Mouse (Mus musculus) liver (tissue): ENCODE data around the gene Olfr1392.
A peak's percentile ranks its signal among the peaks of the same experiment; 100 is the strongest.
"Not testable (repeated sequence)": the region's sequence is repeated elsewhere in the genome, so short reads cannot be mapped to it uniquely, and the experiment has no call there.

Experiments
- DNase-seq: peaks from one replicate; pipeline ENCODE4 v3.0.0-alpha.2; 2020; ENCODE audit warnings: mixed read lengths

Gene Olfr1392

DNA sequence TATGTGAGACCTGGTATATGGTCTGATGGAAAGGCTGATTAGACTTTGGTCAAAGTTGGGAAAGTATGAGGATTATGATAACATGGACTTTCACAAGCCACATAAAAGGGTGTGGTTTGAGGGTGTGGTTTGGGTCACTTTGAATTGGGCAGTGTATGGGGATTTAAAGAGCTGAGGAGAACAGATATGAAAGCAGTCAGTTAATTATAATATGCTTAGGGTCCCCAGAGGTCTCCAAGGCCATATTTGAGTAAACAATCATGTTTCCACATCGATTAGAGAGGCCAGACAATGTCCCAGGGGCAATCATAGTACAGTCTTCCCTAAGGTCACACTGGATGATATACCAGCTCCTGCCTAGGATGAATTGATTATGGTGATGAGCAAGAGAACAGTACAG lies at the start of gene Olfr1392:
TSS of gene Olfr1392 (plus strand) at position 301 of the 400 bp plus-strand sequence.
- not testable (repeated sequence) for DNase-seq

DNA sequence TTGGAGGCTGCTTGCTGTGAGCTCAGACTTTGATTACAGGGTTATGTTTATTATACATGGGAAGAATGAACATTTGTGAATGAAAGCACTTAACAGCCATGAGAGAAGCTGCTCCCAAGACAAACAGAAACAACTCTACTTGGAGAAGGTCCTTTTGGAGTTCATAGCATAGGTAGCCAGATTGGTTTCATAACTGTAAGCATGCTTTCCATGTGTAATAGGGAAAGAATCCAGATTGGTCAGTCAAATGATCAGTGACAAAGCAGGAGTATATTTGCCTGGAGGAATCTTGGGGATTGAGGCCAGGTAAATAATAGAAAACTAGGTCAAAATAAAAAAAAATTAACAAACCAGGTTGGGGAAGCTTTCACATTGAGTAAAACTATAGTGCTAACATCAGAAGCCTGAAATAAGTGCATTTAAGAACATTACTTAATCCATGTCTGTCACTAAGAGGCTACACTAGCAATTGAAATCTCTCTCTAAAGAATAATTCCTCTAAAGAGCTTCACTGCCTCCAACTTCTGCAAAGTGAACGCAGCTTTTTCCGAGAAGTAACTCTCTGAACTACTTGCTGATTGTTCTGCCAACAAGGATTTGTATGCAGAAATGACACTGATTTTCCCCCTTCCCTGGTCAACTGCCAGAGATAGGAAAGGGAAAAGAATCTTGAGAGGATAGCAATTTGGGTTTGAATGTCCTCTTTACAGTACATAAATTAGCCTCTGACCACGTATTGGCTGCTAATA lies 49.4 kb upstream of the Olfr1392 start:
- DNase-seq = no peak

DNA sequence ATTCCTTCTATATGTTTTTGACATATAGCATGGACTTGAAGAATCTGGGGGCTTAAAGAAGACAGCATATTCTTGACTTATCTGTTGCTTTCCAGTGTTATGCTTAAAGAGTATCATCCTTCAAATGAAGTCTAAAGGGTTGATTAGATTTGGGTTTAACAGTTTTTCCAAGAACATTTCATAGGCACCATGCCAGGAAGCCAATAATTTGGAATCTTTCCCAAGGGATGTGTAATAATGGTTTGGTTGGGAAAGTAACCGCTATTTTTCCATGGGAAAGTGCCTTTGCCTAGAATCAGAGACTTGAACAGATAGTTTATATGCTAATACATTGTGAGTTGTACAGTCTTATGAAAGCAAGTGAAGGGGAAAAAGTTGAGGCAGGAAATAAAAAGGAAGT lies 48.2 kb upstream of the Olfr1392 start:
- no peak for DNase-seq

DNA sequence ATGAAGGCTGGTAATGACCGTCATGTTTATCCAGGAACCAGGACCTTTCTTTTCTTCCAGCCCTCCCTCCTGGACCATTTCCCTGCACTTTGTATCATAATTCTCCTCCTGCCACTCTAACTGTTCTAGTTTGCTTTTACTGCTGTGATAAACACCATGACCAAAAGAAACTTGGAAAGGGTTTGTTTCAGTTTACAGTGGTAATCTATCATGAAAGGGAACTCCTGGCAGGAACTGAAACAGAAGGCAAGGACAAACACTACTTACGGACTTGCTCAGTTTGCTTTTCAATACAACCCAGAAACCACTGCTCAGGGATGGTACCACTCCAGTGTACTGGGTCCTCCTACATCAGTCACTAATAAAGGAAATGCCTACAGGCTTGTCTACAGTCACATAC lies 47.5 kb upstream of the Olfr1392 start:
- no peak for DNase-seq

DNA sequence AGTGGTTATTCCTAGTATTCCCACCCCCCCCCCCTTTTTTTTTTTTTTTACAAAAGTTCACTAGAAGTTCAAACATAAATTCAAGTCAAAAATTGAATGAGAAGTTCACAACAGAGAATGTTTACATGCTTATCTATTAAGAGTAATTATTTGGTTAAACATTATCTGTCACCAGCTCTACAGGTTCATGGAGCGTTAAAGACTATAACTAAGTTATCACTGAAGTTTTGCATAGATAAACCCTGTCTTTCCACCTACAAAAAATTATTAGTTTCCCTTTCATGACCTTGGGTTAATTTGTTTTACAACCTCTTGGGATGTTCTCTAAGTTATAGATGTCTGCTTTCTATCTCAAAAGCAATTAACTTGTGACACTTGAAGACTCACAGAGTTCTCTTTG lies 44.8 kb upstream of the Olfr1392 start:
- no peak for DNase-seq

DNA sequence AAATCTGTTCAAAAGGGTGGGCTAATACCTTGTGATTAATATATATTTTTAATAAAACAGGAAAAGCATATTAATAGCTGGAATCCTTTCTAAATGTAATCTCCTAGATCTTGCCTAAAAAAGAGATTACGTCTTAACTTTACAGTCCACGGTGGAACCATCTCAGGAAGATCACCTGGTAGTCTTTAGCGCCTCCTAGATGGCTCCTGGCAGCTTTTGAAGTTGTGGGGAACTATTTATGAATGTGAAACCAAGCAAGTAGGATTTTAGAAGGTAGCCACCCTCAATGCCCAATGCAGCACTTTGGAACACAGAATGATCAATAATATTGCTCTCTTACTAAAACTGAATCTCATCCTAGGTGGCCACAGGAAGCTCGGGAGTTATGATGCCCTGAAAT lies 44.2 kb upstream of the Olfr1392 start:
- DNase-seq = no peak

DNA sequence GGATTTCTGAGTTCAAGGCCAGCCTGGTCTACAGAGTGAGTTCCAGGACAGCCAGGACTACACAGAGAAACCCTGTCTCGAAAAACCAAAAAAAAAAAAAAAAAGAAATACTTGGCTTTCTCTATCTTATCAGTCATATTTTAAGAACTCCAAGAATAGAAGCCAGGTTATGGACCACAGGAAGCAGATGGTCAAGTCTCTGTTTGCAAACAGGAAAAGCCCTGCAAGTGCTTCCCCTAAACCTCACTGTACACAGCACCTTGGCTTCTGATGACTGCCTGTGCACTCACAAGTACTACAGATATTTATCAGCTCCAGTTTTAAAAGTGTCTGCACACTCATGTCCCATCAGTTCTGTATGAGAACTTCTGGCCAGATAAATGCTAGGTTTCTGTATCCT lies 43.6 kb upstream of the Olfr1392 start:
- no peak for DNase-seq

DNA sequence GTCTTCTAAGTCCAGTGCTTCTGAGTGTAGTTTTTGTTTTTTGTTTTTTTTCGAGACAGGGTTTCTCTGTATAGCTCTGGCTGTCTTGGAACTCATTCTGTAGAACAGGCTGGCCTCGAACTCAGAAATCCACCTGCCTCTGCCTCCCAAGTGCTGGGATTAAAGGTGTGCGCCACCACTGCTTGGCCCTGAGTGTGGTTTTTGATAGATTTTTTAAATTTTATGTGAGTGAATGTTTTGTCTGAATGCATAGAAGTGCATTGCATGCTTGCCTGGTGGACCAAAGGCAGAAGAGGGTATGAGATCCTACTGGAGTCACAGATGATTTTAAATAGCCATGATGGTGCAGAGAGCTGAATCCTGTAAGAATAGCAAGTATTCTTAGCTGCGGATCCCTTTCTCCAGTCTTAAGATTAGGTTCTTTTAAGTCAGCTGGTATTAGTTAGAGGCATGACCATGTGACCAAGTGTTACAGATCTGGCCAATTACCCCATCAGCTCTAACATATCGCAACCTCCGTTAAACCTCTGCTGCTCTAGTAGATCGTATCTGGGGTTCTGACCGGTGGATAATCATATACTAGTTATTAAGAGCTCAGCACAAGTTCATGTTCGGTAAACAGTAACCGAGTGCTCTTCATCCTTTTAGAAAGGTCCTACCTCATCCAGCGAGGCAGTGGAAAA lies 42.0 kb upstream of the Olfr1392 start:
- DNase-seq = no peak

DNA sequence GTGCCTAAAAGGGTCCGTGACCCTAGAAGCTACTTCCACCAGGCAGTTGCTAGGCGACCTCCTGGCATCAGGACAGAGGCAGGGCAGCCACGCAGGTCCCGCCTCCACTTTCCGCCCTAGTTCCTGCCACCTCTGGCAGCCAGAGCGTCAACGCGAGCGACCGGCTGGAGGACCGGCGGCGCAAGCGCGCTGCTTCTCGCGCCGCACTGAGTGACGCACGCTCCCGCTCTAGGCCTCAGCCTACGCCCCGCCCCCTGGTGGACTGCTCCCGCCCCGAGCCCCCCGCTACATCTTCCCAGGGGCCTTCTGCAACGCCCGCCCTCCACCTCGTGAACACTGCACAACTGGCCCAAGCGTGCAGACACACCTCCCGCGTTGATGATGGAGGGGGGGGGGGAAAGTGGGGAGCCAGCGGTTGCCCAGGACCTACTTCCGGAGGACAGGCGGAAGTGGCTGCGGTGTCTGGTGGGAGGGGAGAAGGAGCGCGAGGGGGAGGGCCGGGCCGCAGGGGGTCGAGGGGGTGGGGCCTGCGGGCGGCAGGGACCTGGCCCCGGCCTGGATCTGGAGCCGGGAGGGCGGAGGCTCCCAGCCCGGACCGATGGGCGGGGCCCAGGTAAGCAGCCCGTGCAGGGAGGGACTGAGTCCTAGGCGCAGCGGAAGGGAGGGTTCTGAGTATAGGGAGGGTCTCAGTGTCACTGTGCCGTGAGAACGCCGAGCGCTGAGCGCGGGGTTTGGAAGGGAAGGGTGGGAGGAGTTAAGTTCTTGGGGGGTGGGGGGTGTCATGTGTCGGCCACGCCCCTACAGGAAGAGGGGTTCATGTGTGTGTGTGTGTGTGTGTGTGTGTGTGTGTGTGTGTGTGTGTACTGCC lies 41.1 kb upstream of the Olfr1392 start, which contains the start of gene Mgat1:
TSS of gene Mgat1 (plus strand) at position 465 of the 868 bp plus-strand sequence.
- DNase-seq = peak; percentile 95

DNA sequence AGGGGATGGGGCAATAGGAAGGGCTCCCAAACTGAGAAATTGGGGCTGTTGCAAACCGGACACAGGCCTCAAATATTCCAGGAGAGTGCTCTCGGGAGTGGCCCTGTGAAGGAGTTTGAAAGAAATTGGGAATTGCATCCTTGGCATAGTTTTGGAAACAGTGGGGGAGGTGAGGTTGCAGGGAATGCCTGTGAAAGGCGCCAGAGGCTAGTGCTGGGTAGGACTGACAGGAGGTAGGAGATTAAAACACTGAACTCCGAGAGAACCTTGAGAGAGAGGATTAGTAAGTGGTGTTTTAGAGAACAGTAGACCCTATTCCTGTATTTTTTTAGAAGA lies 40.5 kb upstream of the Olfr1392 start:
- no peak for DNase-seq

DNA sequence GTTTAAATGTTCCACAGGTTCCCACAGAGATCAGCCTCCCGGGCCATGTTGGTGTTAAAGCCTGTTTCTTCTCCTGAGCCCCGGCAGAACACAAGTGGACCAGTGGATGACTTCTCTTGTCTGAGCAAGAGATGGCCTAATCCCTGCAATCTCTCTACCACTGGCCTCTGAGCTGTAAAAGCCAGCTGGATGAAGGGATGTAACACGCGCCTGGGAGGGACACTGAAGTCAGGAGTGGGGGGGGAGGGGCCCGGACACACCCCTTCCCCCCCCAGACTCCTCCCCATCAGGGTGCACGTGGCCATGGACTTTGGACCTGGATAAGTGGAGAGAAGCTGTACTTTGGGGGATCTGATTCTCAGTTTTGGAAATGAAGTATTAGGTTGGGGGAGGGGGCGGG lies 39.9 kb upstream of the Olfr1392 start:
- DNase-seq = peak; percentile 60

DNA sequence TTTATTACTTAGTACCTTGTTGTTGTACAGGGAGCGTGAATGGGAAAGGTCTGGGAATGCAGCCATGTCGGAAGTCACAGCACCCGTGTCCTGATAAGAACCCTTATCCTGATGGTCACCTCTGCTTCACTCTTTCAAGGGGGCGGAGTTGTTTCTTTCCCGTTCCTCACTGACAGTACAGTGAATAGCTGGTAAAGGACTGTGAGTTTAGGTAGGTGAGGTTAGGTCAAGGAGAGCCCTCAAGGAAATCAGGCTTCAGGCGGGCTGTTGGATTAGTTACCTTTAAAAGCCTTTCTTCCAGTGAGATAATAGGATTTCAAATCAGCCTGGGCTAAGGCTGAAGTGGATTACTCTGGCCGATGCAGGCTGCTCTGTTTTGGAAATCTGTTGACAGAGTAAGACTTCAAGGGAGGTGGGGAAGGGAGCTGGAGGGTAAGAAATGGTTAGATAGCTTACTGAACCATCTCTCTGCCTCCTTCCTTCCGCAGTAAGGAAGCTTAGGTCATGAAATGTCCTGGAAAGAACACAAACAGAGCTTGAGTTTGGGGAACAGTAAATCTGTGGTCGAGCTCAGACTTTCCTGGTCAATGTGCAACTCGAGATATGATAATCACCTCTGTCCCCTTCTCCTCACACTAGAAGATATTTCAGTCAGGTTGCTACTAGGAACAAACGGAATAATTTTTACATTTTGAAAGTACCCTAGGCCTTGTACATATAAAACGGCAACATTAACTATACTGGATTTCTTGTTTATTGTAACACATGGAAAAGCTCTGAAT lies 39.3 kb upstream of the Olfr1392 start:
- DNase-seq = no peak

DNA sequence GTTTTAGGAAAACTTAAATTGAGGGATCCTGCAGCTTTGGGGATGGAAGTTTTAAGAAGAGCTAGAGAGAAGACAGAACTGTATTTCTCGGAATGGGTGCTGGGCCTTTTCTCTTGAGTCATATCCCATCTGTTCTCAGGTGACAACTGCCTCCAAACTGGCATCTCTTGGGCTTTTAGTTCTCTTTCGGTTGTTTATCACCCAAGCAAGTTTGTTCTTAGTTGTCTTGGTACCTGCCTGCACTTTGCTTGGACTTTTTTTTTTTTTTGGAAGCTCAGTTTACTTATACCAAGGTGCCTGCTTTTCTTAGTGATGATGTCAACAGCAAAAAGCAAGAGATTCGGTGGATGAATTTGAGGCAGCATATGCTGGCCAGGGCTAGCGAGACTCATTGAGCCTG lies 38.6 kb upstream of the Olfr1392 start:
- no peak for DNase-seq

DNA sequence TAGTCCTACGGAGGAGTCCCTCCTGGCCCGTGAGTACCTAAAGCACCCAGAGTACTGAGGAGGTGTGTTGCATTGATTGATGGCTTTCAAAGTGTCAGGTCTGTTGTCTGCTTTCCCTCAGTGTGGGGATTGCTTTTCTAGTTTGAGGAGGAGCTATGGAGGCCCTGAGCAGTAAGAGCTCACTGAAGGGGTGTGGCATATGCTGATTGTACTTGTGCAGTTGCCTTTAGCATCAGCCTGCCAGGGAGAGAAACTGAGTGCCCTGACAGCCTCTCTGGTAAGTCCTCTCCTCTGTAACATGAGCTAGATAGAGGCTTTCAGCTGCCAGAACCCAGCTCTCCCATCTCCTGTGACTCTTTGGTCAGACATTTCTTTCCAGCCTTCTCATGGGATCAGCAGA lies 37.8 kb upstream of the Olfr1392 start:
- no peak for DNase-seq

DNA sequence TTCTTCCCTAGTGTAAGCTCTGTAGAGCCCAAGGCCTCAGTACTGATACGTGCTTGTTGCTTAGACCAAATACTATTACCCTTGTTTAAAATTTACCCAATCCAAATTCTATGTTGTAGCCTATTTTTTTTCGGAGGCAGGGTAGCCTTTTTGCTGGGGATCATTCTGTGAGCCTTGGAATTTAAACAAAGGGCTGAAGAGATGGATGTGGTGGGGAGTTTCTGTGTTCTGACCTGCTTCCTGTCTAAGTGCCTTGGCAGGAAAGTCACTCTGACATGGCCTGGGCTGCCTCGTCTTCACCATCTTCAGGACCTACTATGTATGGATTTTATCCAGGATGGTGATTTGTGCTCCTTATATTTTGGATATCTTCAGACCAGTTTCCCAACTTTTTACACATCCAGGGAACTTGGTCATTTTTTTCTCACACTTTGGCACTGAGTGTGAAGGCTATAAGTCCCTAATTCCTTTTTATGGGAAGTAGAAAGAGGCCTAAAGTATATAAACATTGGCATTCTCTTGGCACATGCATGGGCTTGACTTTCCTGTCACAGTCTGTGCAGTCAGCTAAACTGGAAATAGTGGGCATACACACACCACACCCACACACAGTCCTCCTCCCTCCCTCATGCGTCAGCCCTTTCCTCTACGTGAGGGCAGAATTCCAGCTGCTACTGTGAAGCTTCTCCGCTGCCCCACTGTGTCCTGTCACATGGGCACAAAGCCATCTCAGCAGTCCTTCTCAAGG lies 36.7 kb upstream of the Olfr1392 start:
- DNase-seq = no peak

DNA sequence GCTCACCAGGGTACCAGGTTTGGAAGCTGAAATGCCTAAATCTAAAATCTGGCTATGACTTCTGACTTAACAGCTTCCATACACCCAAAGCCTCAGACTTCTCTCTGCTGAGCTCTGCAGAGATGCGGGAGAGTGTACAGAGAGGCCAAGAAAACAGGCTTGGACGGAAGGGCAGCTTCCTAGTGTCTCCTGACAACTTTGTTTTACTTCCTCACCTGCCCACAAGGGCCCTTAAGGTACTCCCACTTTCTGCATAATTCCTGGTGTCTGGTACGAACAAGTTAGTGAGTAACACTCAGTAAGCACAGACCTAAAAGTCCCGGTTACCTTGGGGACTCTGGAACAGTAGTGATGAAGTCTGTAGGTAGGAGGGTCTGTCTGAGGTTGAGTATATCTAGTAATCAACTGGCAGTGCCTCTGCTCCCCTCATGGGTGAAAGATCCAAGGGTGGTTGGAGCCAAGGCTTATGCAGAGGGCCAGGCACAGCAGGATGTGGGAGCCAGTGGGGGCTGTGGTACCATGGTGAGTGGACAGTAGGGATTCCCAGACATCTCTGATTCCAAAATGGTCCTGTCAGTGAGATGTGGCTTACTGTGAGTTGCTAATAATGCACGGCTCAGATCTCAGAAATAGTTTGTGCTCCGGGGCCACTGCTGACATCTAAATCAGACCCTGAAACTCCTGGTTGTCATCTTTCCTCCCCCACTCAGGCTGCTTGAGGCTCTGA lies 35.9 kb upstream of the Olfr1392 start:
- no peak for DNase-seq

DNA sequence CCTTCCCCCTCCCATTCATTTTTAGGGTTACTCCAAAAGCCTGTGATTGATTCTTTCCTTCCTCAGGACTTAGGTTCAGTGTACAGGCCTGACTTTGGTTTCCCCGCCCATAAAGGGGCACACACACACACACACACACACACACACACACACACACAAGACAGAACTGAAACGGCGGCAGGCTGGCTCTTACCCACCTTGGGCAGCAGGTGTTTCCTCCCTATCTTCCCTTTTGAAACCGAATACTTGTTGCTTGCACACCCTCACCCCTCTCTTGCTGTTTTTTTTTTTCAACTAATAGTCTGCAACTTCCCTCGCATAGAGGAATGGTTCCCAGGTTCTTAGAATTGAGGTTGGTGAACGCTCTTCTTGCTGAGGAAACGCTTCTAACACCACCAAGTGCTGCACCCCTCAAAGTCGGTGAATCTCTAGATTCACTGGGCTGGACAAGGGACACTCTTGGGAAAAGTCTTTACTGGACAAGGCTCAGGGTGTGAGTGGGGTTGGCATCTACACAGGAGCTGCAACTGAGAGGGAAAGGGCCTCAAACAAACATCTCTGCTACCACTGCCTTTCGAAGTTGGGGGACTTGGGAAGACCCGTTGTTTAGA lies 35.2 kb upstream of the Olfr1392 start:
- DNase-seq = peak; percentile 49

DNA sequence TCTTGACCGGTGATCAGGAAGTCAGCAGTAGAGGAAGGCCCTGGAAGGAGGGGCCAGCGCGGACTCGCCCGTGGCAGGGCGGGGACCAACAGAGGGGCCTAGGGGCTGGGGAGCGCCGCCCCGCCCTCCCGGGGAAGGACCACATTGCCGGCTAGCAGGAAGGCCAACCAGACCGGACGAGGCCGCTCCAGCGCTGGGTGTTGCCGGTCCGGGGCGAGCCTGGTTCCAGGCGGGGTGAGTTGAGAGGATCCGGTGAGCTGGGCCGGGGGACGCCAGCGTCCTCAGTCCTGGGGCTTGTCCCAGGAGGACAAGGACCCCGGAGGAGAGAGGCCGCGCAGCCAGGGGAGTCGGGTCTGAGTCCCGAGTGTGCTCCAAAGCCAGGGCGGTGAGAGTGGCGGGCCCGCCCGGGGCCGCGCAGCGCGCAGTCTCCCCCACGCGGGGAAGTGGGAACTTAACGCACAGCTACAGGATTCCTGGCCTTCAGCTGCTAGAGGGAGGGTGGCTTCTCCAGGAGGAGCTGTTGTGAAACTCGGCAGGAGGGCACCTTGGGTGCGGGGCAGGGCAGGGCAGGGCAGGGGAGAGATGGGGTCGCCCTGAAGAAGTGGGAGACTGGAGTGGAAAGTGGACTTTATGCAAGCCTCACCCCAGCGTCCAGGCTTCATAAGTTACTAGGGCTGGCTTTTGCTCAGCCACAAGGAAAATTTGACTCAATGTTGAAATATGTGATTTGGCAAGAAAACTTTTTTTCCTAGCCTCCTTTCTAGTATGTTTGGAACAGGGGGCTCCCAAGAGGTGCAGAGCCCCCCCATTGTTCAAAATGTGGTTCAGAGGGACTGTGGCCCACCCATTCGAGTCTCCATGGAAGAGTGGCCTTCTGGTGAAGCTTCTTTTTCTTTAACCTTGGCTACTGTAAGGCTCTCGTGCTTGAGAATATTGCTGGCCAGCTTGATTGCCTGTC lies 34.4 kb upstream of the Olfr1392 start:
- peak; percentile 94 for DNase-seq

DNA sequence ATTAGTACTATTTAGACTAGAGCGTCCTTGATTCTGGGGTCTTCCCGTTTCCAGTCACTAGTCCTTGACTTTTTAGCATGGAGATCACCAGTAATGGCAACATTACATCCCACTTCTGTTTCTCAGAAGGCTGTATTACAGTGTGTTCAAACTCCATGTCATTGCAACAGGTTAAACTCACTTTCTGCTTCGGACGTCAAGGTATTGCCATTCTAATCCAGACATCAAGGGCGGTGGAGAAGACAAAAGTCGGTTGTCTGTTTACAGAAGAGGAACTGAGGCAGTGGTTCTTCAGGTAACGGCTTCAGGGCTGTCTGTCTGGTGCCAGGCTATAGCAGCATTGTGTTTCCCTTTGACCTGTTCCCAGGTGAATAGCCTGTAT lies 33.7 kb upstream of the Olfr1392 start:
- DNase-seq = no peak

DNA sequence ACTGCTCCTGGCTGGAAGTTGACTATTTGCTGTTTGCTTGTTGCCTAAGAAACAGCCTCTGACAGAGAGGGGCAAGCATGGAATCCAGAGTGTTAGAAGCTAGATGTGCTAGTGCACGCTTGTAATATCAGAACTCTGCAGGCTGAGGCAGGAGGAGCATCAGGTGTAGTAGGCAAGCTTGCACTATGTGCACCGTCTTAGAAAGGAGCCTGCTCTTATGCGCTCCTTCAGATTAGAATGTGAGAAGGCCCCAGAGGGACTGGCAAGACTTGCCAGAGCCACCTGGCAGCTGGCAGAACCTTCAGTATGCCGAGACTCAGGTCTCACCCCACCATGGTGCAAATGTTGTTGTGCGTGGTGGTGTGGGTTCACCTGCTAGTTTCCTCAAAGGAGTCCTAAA lies 33.0 kb upstream of the Olfr1392 start:
- DNase-seq = no peak
